Mouse (Mus musculus): Measurements from ENCODE around the gene Idua.

DNA sequence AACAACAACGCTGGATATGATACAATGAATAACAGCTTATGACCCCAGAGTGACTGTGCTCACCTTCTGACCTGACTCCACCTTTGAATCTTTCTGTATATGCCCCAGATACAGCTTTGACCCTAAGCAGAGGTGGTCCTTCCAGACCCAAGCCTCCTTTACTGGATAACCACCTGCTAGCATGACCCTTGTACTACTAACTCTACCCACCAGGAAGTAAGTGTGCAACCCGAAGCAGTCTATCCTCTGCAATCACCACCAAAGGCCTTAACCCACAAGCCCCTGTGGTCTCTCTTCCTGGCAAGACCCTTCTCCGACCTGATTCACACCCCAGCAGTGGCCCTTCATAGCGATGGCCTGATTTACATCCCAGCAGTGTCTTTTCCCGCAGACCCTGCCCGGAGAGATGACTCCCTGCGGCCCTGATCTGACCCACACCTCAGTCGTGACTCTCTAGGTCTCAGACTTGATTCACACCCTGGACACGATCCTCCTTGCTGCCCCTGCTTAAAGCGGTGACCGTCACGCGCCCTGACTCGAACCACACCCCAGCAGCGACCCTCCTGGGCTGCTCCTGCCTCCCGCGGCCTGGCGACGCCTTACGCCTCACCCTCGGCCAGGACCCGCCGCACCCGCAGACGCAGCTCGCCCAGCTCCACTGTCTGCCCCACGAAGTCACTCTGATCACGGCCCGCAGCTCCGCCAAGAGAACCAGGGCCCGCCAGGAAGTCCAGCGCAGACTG is 31.1 kb upstream of the Idua start:
- TF ChIP-seq CTCF (conservative IDR thresholded peaks at IDR 0.05 in 1 of 2, IDR thresholded peaks at IDR 0.05 in 1 of 2; ENCODE audit: low read depth in 2 of 2, low read length in 2 of 2) (no peak), ELF1 (IDR thresholded peaks at IDR 0.05; ENCODE audit: low read depth, low read length) (no peak; the same call in 1 of the 2 replicates), ZKSCAN1 (IDR thresholded peaks at IDR 0.05; ENCODE audit: borderline replicate concordance, low read depth, low read length) (no peak), USF1 (IDR thresholded peaks at IDR 0.05; ENCODE audit: low read depth, low read length) (no peak), POLR2A (IDR thresholded peaks at IDR 0.05; ENCODE audit: low read depth, low read length) (no peak), KAT2A (IDR thresholded peaks at IDR 0.05; ENCODE audit: insufficient replicate concordance, low read length) (no peak), TCF12 (IDR thresholded peaks at IDR 0.05; ENCODE audit: low read depth, low read length) (no peak), RAD21 (IDR thresholded peaks at IDR 0.05; ENCODE audit: low read depth, low read length) (no peak), PAX5 (IDR thresholded peaks at IDR 0.05; ENCODE audit: low read length) (no peak), NELFE (IDR thresholded peaks at IDR 0.05; ENCODE audit: low read depth, low read length) (no peak), EP300 (IDR thresholded peaks at IDR 0.05; ENCODE audit: low read length) (no peak)
